Mouse (Mus musculus) heart, embryonic 13.5 days (tissue): Measurements from ENCODE around the gene Pnpla3. TPM values are rescaled to one million over a fixed set of nuclear protein-coding genes. Genes with fewer than 3 reads are reported as not detected.

ENCODE experiments used
- ATAC-seq: fragments of 200-750 bp; cut with Nextera tagmentation; 2 replicates; pipeline ENCODE4 v1.8.0; 2017; ENCODE audit warnings: moderate TSS enrichment; ENCODE audit not compliant: insufficient number of reproducible peaks, low FRiP score, low TSS enrichment; ENCODE audit errors: extremely low read depth
- H3K27ac ChIP-seq: fragments of 300-500 bp; sonication (generic); replicated peaks from 2 replicates; pipeline ENCODE4 v1.5.1; 2015; ENCODE audit warnings: moderate library complexity, mild to moderate bottlenecking, inconsistent platforms
- H3K27me3 ChIP-seq: fragments of 300-500 bp; sonication (generic); replicated peaks from 2 replicates; pipeline ENCODE4 v1.6.1; 2015; ENCODE audit warnings: mild to moderate bottlenecking, inconsistent platforms
- H3K36me3 ChIP-seq: fragments of 300-500 bp; sonication (generic); 2 replicates; pipeline ENCODE4 v1.6.1; 2015; ENCODE audit warnings: mild to moderate bottlenecking, inconsistent platforms
- H3K4me1 ChIP-seq: fragments of 300-500 bp; sonication (generic); 2 replicates; pipeline ENCODE4 v1.6.1; 2015; ENCODE audit warnings: inconsistent platforms
- H3K4me2 ChIP-seq: fragments of 300-500 bp; sonication (generic); 2 replicates; pipeline ENCODE4 v1.6.1; 2015; ENCODE audit warnings: inconsistent platforms, mild to moderate bottlenecking, moderate library complexity
- H3K4me3 ChIP-seq: fragments of 300-500 bp; sonication (generic); 2 replicates; pipeline ENCODE4 v1.5.1; 2015; ENCODE audit warnings: moderate library complexity, mild to moderate bottlenecking, inconsistent platforms
- H3K9ac ChIP-seq: fragments of 300-500 bp; sonication (generic); 2 replicates; pipeline ENCODE4 v1.6.1; 2015; ENCODE audit warnings: inconsistent platforms, mild to moderate bottlenecking, moderate library complexity
- H3K9me3 ChIP-seq: fragments of 300-500 bp; sonication (generic); 2 replicates; pipeline ENCODE4 v1.6.1; 2016; ENCODE audit warnings: inconsistent platforms
- WGBS: fragments of 180-500 bp; shearing (Covaris S2); methylation state at CpG from one replicate; pipeline ENCODE4 v1.1.7; 2015; ENCODE audit warnings: mixed read lengths; 5-methylcytosine and 5-hydroxymethylcytosine counted together
- polyA plus RNA-seq: library from polyadenylated mRNA; unstranded; fragments of >200 nt; fragmentation: Nextera tagmentation; extraction: Ambion mirVana; gene quantifications from 2 replicates; pipeline ENCODE4 v1.2.1, GENCODE M21; 2015

Gene Pnpla3
- polyA plus RNA-seq, 1 experiment from 2014 or later: 0.94 TPM

GRCm38 (mm10) chr15:84209517-84210412, 42.1 kb downstream of the Pnpla3 start:
- ATAC-seq: no peak
- no peaks in the 10 kb centered on the region for H3K27me3 ChIP-seq

GRCm38 (mm10) chr15:84210461-84210860, 42.8 kb downstream of the Pnpla3 start:
- WGBS: 89% methylated on average over 13 of the region's 13 CpGs
- H3K9ac ChIP-seq: no peak overlapping the region
- peaks cover 85% of the 10 kb centered on the region for H3K36me3 ChIP-seq
- H3K4me1 ChIP-seq: peaks cover 41% of the 10 kb centered on the region
- peak overlapping the region; percentile 76 for H3K27ac ChIP-seq
- no peak overlapping the region for H3K4me2 ChIP-seq
- no peaks in the 10 kb centered on the region for H3K27me3 ChIP-seq
- no peaks in the 10 kb centered on the region for H3K9me3 ChIP-seq
- H3K4me3 ChIP-seq: no peak overlapping the region
- no peak for ATAC-seq

More at GRCm38 (mm10) chr15:84209517-84210412, 42.1 kb downstream of the Pnpla3 start:
- peaks cover 85% of the 10 kb centered on the region for H3K36me3 ChIP-seq
- H3K9ac ChIP-seq: peak overlapping the region; percentile 5; the same call in 1 of the 2 replicates
- H3K27ac ChIP-seq: peak overlapping the region; percentile 76
- no peak overlapping the region for H3K4me3 ChIP-seq
- H3K4me2 ChIP-seq: no peak overlapping the region
- peaks cover 34% of the 10 kb centered on the region for H3K4me1 ChIP-seq
- H3K9me3 ChIP-seq: no peaks in the 10 kb centered on the region
- 59% methylated on average over 11 of the region's 11 CpGs for WGBS

DNA sequence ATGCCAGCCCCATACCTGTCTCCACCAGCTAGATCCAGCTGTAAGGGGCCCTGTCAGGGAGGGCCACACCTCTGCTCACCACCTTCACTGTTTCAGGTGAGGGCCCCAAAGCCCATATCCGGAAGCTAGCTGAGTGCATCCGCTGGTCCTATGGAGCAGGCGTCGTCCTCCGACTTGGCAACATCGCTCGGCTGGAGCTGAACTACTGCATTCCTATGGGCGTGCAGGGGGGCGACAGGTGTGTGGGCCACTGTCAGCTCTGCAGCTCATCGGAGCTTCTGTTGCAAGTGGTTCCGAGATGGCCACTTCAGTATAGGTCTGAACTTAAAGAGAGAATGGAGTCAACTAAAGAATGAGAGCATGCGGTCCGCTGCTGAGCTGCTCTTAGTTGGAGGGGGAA, 43.3 kb downstream of the Pnpla3 start:
- Histone ChIP-seq H3K36me3 (peaks cover 81% of the 10 kb centered on the region), H3K27ac (no peak overlapping the region), H3K9ac (no peak overlapping the region), H3K4me1 (peaks cover 46% of the 10 kb centered on the region), H3K9me3 (no peaks in the 10 kb centered on the region), H3K27me3 (no peaks in the 10 kb centered on the region), H3K4me3 (no peak overlapping the region), H3K4me2 (no peak overlapping the region)
- 87% methylated on average over 13 of the region's 13 CpGs for WGBS
- ATAC-seq: no peak

GRCm38 (mm10) chr15:84211564-84211963, 43.9 kb downstream of the Pnpla3 start:
- no peak overlapping the region for H3K4me2 ChIP-seq
- no peaks in the 10 kb centered on the region for H3K9me3 ChIP-seq
- H3K4me1 ChIP-seq: peaks cover 52% of the 10 kb centered on the region
- H3K9ac ChIP-seq: no peak overlapping the region
- peaks cover 74% of the 10 kb centered on the region for H3K36me3 ChIP-seq
- 77% methylated on average over 4 of the region's 4 CpGs for WGBS
- no peak for ATAC-seq
- H3K4me3 ChIP-seq: no peak overlapping the region
- H3K27me3 ChIP-seq: no peaks in the 10 kb centered on the region
- H3K27ac ChIP-seq: no peak overlapping the region

DNA sequence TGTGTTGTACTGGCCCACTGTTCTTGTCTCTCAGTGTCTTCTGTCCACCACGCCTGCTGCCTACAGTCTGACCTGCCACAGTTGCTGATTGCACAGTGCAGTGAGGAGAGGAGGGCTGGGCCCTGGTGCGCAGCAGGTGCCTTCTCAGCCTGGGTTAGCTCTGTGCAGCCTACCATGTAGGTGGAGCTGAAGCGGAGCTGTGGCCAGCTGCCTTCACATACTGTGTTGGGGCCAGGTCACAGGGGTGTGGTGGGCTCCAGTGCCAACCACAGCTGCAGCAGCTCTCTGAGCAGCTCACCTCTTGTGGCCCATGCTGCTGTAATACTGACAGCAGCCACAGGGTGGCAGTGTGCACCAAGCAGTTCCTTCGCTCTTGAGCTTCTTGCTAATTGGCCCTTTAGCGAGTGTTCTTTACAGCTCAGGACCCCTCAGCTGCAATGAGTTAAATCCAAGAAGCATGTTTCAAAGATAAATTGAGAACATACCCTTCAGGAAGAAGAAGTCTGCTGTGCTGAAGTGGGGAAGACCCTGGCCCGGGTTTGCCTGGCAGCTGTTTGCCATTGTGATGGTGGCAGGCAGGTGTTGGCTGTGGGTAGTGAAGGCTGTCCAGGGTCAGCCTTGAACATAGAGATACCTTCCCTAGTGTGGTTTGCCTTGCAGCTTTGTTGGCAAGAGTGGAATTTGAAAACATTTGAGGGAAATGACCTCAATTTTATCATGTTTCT, 44.6 kb downstream of the Pnpla3 start:
- no peaks in the 10 kb centered on the region for H3K27me3 ChIP-seq
- H3K36me3 ChIP-seq: peaks cover 68% of the 10 kb centered on the region
- no peaks in the 10 kb centered on the region for H3K9me3 ChIP-seq
- H3K4me3 ChIP-seq: no peak overlapping the region
- H3K9ac ChIP-seq: no peak overlapping the region
- no peak overlapping the region for H3K4me2 ChIP-seq
- peaks cover 56% of the 10 kb centered on the region for H3K4me1 ChIP-seq
- WGBS: 50% methylated on average over 6 of the region's 6 CpGs
- ATAC-seq: no peak
- peak overlapping the region; percentile 20; the same call in 1 of the 2 replicates for H3K27ac ChIP-seq

DNA sequence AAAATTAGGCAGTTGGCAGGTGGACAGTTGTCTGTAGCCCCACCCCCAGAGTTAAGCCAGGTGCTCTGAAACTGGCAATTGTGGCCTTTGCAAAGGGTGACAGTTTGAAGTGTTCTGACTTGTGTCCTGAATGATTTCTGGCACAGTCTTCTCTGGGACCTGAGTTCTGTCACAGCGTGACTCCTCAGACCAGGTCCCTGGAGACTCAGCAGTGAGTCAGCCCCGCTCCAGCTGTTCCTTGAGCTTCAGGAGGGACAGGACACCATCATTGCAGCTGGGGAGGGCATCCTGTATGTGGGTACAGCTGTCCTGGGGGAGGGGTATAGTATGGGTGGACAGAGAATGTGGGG, 45.1 kb downstream of the Pnpla3 start:
- Histone ChIP-seq H3K4me2 (no peak overlapping the region), H3K4me1 (peaks cover 58% of the 10 kb centered on the region), H3K36me3 (peaks cover 63% of the 10 kb centered on the region), H3K9me3 (no peaks in the 10 kb centered on the region), H3K4me3 (no peak overlapping the region), H3K27ac (peak overlapping the region; percentile 20; the same call in 1 of the 2 replicates), H3K27me3 (no peaks in the 10 kb centered on the region), H3K9ac (no peak overlapping the region)
- no peak for ATAC-seq
- WGBS: 70% methylated on average over 2 of the region's 2 CpGs

GRCm38 (mm10) chr15:84213162-84213739, 45.6 kb downstream of the Pnpla3 start:
- H3K9me3 ChIP-seq: no peaks in the 10 kb centered on the region
- H3K27ac ChIP-seq: 0 out of 2 replicates have a peak overlapping the region, but pooled peaks have one; percentile 20
- peaks cover 63% of the 10 kb centered on the region for H3K4me1 ChIP-seq
- no peaks in the 10 kb centered on the region for H3K27me3 ChIP-seq
- 72% methylated on average over 6 of the region's 6 CpGs for WGBS
- H3K9ac ChIP-seq: no peak overlapping the region
- H3K4me3 ChIP-seq: no peak overlapping the region
- no peak for ATAC-seq
- H3K4me2 ChIP-seq: no peak overlapping the region
- H3K36me3 ChIP-seq: peaks cover 59% of the 10 kb centered on the region

- H3K4me1 ChIP-seq: peaks cover 68% of the 10 kb centered on the region
- WGBS: 71% methylated on average over 7 of the region's 7 CpGs
- no peak overlapping the region for H3K9ac ChIP-seq
- no peaks in the 10 kb centered on the region for H3K9me3 ChIP-seq
- no peak for ATAC-seq
- no peak overlapping the region for H3K27ac ChIP-seq
- no peak overlapping the region for H3K4me2 ChIP-seq
- peaks cover 48% of the 10 kb centered on the region for H3K36me3 ChIP-seq
- no peaks in the 10 kb centered on the region for H3K27me3 ChIP-seq
- H3K4me3 ChIP-seq: no peak overlapping the region
These were observed 46.8 kb downstream of the Pnpla3 start for GRCm38 (mm10) chr15:84214476-84214875.

DNA sequence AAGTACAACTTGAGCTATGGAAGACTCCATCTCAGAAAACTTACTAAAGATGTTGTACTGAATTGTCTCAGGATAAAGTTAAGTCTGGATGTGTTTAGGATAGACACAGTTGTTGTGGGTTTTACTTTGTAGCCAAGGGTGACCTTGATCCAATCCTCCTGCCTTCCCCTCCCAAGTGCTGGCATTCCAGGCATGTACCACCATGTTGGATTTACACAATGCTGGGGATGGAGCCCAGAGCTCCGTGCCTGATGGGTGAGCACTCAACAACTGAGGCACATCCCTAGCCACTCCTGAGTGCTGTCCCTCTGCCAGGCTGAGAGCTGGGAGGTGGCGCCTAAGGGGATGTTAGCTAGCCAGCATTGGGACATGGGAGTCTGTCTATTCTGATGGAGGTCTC, 47.6 kb downstream of the Pnpla3 start:
- Histone ChIP-seq H3K9ac (no peak overlapping the region), H3K4me3 (no peak overlapping the region), H3K4me2 (no peak overlapping the region), H3K4me1 (peaks cover 66% of the 10 kb centered on the region), H3K27ac (no peak overlapping the region), H3K36me3 (peaks cover 40% of the 10 kb centered on the region), H3K27me3 (no peaks in the 10 kb centered on the region), H3K9me3 (no peaks in the 10 kb centered on the region)
- ATAC-seq: no peak
- WGBS: 77% methylated on average over 2 of the region's 2 CpGs

GRCm38 (mm10) chr15:84216026-84216425, 48.4 kb downstream of the Pnpla3 start:
- Histone ChIP-seq H3K4me2 (no peak overlapping the region), H3K27me3 (no peaks in the 10 kb centered on the region), H3K4me1 (peaks cover 62% of the 10 kb centered on the region), H3K27ac (0 out of 2 replicates have a peak overlapping the region, but pooled peaks have one; percentile 33), H3K4me3 (no peak overlapping the region), H3K36me3 (peaks cover 32% of the 10 kb centered on the region), H3K9me3 (no peaks in the 10 kb centered on the region), H3K9ac (no peak overlapping the region)
- no peak for ATAC-seq

GRCm38 (mm10) chr15:84216461-84217084, 48.9 kb downstream of the Pnpla3 start:
- peak overlapping the region; percentile 33; the same call in 1 of the 2 replicates for H3K27ac ChIP-seq
- no peak overlapping the region for H3K4me3 ChIP-seq
- no peak for ATAC-seq
- peaks cover 27% of the 10 kb centered on the region for H3K36me3 ChIP-seq
- no peaks in the 10 kb centered on the region for H3K27me3 ChIP-seq
- H3K4me2 ChIP-seq: no peak overlapping the region
- H3K4me1 ChIP-seq: peaks cover 63% of the 10 kb centered on the region
- 26% methylated on average over 7 of the region's 7 CpGs for WGBS
- no peaks in the 10 kb centered on the region for H3K9me3 ChIP-seq
- no peak overlapping the region for H3K9ac ChIP-seq
